Mouse (Mus musculus) fat pad, adult 2 months (tissue): ENCODE measurements at regions not wholly inside any gene's neighbourhood (a gene's known extent, or its start where the extent isn't known, plus 50 kb on each side); places are given as distances from the start of the nearest gene placed in this dataset.
"Not testable (repeated sequence)": the region's sequence is repeated elsewhere in the genome, so short reads cannot be mapped to it uniquely, and the experiment has no call there.

Experiments used
- DNase-seq: peaks from one replicate; pipeline ENCODE4 v3.0.0-alpha.2; 2011; ENCODE audit warnings: low read depth, low spot score; ENCODE audit errors: extremely low read depth

DNA sequence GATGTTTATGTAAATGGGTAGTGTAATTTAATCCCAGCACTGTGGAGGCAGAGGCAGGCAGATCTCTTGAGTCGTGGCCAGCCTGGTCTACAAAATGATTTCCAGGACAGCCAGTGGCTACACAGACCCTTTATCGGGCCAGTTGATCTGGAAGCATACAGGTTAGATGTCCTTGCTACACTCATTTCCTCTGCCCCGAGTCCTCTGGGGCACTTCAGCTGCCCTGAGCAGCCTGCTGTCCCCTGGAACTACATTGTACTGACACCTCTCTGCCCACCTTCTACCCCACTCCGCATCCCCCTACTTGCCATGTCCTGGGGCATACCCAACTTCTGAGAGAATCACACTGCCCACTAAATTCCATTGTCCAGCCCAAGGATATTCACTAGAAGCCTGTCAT, 60.6 kb upstream of the Helt start:
- DNase-seq, result no peak

- DNase-seq, result not testable (repeated sequence)
These were observed 63.5 kb upstream of the Helt start for GRCm38 (mm10) chr8:46357961-46358360.

DNA sequence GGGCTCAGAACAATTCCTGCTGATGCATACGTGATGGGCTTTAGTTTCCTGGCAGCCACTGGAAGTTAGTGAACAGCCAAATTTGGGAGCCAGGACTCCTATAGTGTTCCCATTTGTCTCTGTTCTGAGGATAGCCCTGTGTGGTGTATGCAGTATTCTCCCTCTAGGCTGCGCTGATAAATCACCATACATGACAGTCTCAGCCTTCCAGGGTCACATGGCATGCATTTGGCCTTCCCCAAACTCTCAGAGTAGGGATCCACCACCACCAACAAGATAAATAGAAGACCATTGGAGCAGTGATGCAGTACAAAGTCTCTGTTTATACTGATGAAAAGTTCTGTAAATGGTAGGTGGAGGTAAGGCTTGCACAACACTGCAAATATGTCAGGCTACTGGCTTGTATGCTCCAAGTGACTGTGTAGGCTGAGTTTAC, 68.4 kb upstream of the Helt start:
- DNase-seq, result no peak

DNA sequence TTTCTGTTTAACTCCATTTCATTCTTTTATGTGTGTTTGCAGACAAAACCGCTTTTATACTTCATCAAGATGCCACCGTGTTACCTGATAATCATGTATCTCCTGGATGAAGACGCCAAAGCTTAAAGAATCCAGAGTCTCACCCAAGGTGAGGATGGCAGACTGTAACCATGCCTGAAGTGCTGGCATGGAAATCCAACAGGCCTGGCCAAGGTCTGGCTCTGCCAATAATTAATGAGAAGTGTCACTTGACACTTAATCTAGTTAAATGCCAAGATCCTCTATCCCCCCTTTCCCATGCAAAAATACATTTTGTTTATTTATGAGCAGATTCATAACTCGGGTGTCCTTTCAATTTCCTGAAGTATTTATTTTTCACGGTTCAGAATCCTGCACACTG, 71.2 kb upstream of the Helt start:
- no peak for DNase-seq

DNA sequence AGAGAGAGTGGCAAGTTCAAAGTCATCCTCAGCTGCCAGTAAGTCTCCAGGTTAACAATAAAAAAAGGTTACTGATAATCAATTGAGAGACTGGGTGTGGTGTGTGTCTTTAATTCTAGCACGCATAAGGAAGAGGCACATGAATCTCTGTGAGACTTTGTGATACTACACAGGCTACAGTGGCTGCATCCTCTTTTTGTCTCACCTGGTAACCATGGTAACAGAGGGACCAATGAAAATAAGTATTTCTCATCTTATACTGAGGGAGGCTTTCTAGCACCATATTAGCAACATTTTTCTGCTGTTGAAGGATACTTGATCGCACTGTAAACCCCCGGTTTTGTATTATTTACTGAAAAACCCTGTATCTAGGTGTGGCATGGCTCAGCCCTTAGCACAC, 72.7 kb upstream of the Helt start:
- no peak for DNase-seq

- DNase-seq, result no peak
These were observed 79.6 kb upstream of the Helt start for GRCm38 (mm10) chr8:46374092-46374491.

- no peak for DNase-seq
These were observed 81.5 kb upstream of the Helt start for GRCm38 (mm10) chr8:46375986-46376385.

GRCm38 (mm10) chr8:46384926-46385325, 85.9 kb upstream of the Acsl1 start:
- DNase-seq, result no peak

DNA sequence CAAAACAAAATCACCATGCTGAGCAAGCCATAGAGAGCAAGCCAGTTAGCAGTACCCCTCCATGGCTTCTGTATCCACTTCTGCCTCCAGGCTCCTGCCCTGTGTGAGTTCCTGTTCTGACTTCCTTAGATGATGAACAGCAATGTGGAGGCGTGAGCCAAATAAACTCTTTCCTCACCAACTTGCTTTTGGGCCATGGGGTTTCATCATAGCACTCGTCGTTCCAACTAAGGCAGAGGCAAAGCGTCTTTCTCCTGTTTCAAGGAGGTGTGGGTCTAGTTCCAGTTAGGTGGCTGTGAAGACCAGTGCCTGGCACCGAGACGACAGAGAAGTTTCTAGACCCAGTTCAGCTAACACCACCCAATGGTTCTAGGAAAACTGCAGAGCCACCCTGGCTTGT, 85.0 kb upstream of the Acsl1 start:
- DNase-seq, result peak; percentile 85

GRCm38 (mm10) chr8:46386553-46386952, 84.3 kb upstream of the Acsl1 start:
- no peak for DNase-seq

- DNase-seq, result no peak
These were observed 83.8 kb upstream of the Acsl1 start for GRCm38 (mm10) chr8:46387037-46387436.

DNA sequence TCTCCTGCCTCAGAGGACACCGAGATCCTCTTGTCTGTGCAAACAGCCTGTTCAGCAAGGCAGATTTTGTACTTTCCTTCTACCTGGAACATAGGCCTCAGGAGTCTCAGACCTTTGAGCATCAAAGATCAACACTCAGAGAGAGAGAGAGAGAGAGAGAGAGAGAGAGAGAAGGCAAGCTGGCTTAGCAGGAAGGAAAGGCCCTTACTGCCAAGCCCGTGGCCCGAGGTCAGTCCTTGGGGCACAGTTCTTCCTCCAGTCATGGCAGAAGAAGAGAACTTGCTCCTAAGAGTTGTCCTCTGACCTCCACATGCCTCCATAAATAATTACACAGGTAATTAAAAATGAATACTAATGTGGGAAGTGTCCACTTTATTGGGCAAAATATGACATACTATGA, 82.4 kb upstream of the Acsl1 start:
- DNase-seq, result no peak

- no peak for DNase-seq
These were observed 80.4 kb upstream of the Acsl1 start for GRCm38 (mm10) chr8:46390431-46390830.

- no peak for DNase-seq
These were observed 79.2 kb upstream of the Acsl1 start for GRCm38 (mm10) chr8:46391678-46392077.

DNA sequence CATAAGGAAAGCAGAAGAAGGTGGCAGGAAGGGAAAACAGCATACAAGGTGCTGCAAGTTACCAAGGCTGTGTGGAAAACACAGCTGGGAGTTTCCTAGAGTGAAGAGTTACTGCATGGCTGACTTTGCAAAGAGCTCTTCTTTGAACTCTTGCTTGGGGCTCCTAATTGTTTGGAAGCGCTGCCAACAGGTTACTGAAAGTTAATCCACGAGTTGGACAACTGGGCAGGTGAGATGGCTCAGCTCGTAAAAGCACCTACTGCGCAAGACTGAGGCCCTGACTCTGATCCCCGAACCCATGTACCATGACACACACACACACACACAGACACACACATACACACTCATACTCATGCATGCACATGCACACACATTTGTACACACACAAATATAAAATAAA, 77.5 kb upstream of the Acsl1 start:
- DNase-seq, result peak; percentile 77

- DNase-seq, result no peak
These were observed 76.1 kb upstream of the Acsl1 start for GRCm38 (mm10) chr8:46394750-46395149.

- DNase-seq, result no peak
These were observed 75.5 kb upstream of the Acsl1 start for GRCm38 (mm10) chr8:46395348-46395747.

- no peak for DNase-seq
These were observed 73.8 kb upstream of the Acsl1 start for GRCm38 (mm10) chr8:46397081-46397480.

GRCm38 (mm10) chr8:46397777-46398176, 73.1 kb upstream of the Acsl1 start:
- DNase-seq, result no peak

GRCm38 (mm10) chr8:46400595-46400994, 70.2 kb upstream of the Acsl1 start:
- no peak for DNase-seq

DNA sequence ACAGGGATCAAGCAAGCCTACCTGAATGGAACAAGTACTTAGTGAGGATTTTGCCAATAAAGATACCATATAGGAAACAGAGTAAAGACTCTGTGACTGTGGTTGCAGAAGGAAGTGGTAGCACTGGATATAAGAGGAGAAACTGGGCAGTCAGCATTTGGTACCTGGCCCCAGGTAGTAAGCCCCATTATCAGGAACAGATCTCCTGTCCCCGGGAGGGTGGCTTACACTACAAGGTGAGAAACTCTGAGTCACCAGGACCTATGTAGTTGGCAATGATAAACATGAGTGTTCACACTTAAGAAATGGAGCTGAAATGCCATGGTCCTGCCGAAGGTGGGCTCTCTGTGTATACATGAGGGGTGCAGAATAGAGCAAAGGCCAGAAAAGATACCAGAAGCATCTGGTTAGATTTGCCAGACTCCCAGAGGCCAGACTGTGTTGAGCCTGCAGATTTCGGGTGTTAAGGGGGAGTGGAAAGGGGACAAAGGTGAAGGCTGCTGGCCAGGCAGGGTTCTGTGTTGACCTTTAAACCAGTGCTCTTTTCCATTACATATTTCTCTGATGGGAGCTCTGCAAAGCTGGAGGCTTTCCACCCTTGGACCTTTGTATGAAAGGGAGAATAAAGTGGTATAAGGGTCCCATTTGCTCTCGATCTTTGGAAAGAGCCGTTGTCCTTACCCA, 66.8 kb upstream of the Acsl1 start:
- no peak for DNase-seq

GRCm38 (mm10) chr8:46408886-46409285, 62.0 kb upstream of the Acsl1 start:
- no peak for DNase-seq

DNA sequence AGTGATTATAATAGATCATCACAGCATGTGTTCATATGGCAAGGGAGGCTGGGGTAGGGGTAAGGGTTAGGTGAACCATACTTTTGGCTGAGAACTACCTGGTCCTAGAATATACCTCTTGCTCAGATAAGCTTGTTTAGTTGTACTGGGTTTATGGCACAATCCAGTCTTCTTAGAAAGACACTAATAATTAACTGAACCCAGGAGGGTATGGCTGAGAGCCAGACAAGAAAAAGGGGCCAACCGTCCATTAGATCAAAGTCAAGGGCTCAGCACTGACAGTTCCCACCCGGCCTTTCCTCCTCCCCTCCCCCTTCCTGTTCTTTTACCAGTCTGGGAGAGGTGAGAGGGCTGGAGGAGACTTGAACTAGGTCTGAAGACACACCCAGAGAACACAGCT, 61.5 kb upstream of the Acsl1 start:
- no peak for DNase-seq
